Mouse (Mus musculus): Measurements from ENCODE around the gene Dll4. TPM values are rescaled to one million over a fixed set of nuclear protein-coding genes. Genes with fewer than 3 reads are reported as not detected.

Dll4 gene
- polyA plus RNA-seq, 1 experiment from 2014 or later: 5.8 TPM

- Histone ChIP-seq H3K4me2 (replicated peaks) (no peak overlapping the region), H3K9ac (no peak overlapping the region), H3K27ac (replicated peaks) (no peak overlapping the region), H3K4me3 (replicated peaks) (no peak overlapping the region), H3K4me1 (no peaks in the 10 kb centered on the region), H3K9me3 (replicated peaks) (no peaks in the 10 kb centered on the region), H3K27me3 (0 out of 2 replicates have a peak, but pooled peaks cover 2% of the 10 kb centered on the region), H3K36me3 (no peaks in the 10 kb centered on the region)
- no peak for ATAC-seq (ENCODE audit: insufficient number of reproducible peaks, low FRiP score, low TSS enrichment, low read depth)
- 31% methylated on average over 2 of the region's 2 CpGs for WGBS
Observed at GRCm38 (mm10) chr2:119312380-119312958, 13.1 kb upstream of the Dll4 start.

- ATAC-seq (ENCODE audit: insufficient number of reproducible peaks, low FRiP score, low TSS enrichment, low read depth): no peak
- Histone ChIP-seq H3K4me3 (replicated peaks) (no peak overlapping the region), H3K27ac (replicated peaks) (no peak overlapping the region), H3K9ac (no peak overlapping the region), H3K4me2 (replicated peaks) (no peak overlapping the region), H3K9me3 (replicated peaks) (no peaks in the 10 kb centered on the region), H3K4me1 (no peaks in the 10 kb centered on the region), H3K27me3 (0 out of 2 replicates have a peak, but pooled peaks cover 2% of the 10 kb centered on the region), H3K36me3 (no peaks in the 10 kb centered on the region)
- WGBS: 17% methylated on average over 10 of the region's 10 CpGs
Observed at GRCm38 (mm10) chr2:119313780-119314479, 11.7 kb upstream of the Dll4 start.

GRCm38 (mm10) chr2:119314742-119315310 lies 10.8 kb upstream of the Dll4 start:
- no peaks in the 10 kb centered on the region for H3K4me1 ChIP-seq
- 62% methylated on average over 12 of the region's 12 CpGs for WGBS
- 0 out of 2 replicates have a peak, but pooled peaks cover 2% of the 10 kb centered on the region for H3K27me3 ChIP-seq
- H3K27ac ChIP-seq (replicated peaks): no peak overlapping the region
- no peak overlapping the region for H3K4me3 ChIP-seq (replicated peaks)
- H3K9me3 ChIP-seq (replicated peaks): no peaks in the 10 kb centered on the region
- ATAC-seq (ENCODE audit: insufficient number of reproducible peaks, low FRiP score, low TSS enrichment, low read depth): no peak
- no peak overlapping the region for H3K4me2 ChIP-seq (replicated peaks)
- no peaks in the 10 kb centered on the region for H3K36me3 ChIP-seq
- no peak overlapping the region for H3K9ac ChIP-seq

- Histone ChIP-seq H3K9me3 (replicated peaks) (no peaks in the 10 kb centered on the region), H3K4me2 (replicated peaks) (no peak overlapping the region), H3K36me3 (no peaks in the 10 kb centered on the region), H3K4me3 (replicated peaks) (no peak overlapping the region), H3K27me3 (peaks cover 34% of the 10 kb centered on the region), H3K9ac (no peak overlapping the region), H3K27ac (replicated peaks) (no peak overlapping the region), H3K4me1 (peaks cover 20% of the 10 kb centered on the region)
- no peak for ATAC-seq (ENCODE audit: insufficient number of reproducible peaks, low FRiP score, low TSS enrichment, low read depth)
- 71% methylated on average over 3 of the region's 3 CpGs for WGBS
Observed at GRCm38 (mm10) chr2:119318043-119318710, 7.4 kb upstream of the Dll4 start.

- Histone ChIP-seq H3K4me3 (replicated peaks) (no peak overlapping the region), H3K4me2 (replicated peaks) (no peak overlapping the region), H3K9ac (no peak overlapping the region), H3K27ac (replicated peaks) (no peak overlapping the region), H3K9me3 (replicated peaks) (no peaks in the 10 kb centered on the region), H3K4me1 (peaks cover 41% of the 10 kb centered on the region), H3K27me3 (peaks cover 55% of the 10 kb centered on the region), H3K36me3 (no peaks in the 10 kb centered on the region)
- ATAC-seq (ENCODE audit: insufficient number of reproducible peaks, low FRiP score, low TSS enrichment, low read depth): no peak
- WGBS: 66% methylated on average over 8 of the region's 8 CpGs
Observed at GRCm38 (mm10) chr2:119320571-119320970, 5.0 kb upstream of the Dll4 start.

GRCm38 (mm10) chr2:119321771-119322586 lies 3.6 kb upstream of the Dll4 start:
- Histone ChIP-seq H3K4me1 (peaks cover 55% of the 10 kb centered on the region), H3K27ac (replicated peaks) (no peak overlapping the region)

GRCm38 (mm10) chr2:119322587-119323300 lies 2.8 kb upstream of the Dll4 start:
- Histone ChIP-seq H3K9me3 (replicated peaks) (no peaks in the 10 kb centered on the region), H3K4me3 (replicated peaks) (peak overlapping the region; percentile 40), H3K4me2 (replicated peaks) (peak overlapping the region; percentile 75), H3K36me3 (no peaks in the 10 kb centered on the region), H3K27ac (replicated peaks) (no peak overlapping the region), H3K9ac (peak overlapping the region; percentile 13; the same call in 1 of the 2 replicates), H3K27me3 (peaks cover 77% of the 10 kb centered on the region), H3K4me1 (peaks cover 58% of the 10 kb centered on the region)
- ATAC-seq (ENCODE audit: insufficient number of reproducible peaks, low FRiP score, low TSS enrichment, low read depth): peak; percentile 69
- 8% methylated on average over 39 of the region's 39 CpGs for WGBS

More at GRCm38 (mm10) chr2:119321771-119322586, 3.6 kb upstream of the Dll4 start:
- 4% methylated on average over 48 of the region's 48 CpGs for whole genome bisulfite sequencing
- Histone ChIP-seq H3K36me3 (no peaks in the 10 kb centered on the region), H3K27me3 (peaks cover 69% of the 10 kb centered on the region), H3K9me3 (replicated peaks) (no peaks in the 10 kb centered on the region), H3K4me3 (replicated peaks) (peak overlapping the region; percentile 40), H3K9ac (peak overlapping the region; percentile 13; the same call in 1 of the 2 replicates), H3K4me2 (replicated peaks) (peak overlapping the region; percentile 75)
- no peak; the same call in 1 of the 2 replicates for ATAC-seq (ENCODE audit: insufficient number of reproducible peaks, low FRiP score, low TSS enrichment, low read depth)

GRCm38 (mm10) chr2:119323866-119324575 lies 1.6 kb upstream of the Dll4 start:
- H3K27me3 ChIP-seq: peaks cover 89% of the 10 kb centered on the region
- no peak overlapping the region for H3K27ac ChIP-seq (replicated peaks)
- H3K36me3 ChIP-seq: no peaks in the 10 kb centered on the region
- H3K4me3 ChIP-seq (replicated peaks): peak overlapping the region; percentile 47
- ATAC-seq (ENCODE audit: insufficient number of reproducible peaks, low FRiP score, low TSS enrichment, low read depth): no peak
- H3K4me1 ChIP-seq: peaks cover 58% of the 10 kb centered on the region
- 9% methylated on average over 32 of the region's 32 CpGs for WGBS
- no peaks in the 10 kb centered on the region for H3K9me3 ChIP-seq (replicated peaks)
- no peak overlapping the region for H3K9ac ChIP-seq
- H3K4me2 ChIP-seq (replicated peaks): peak overlapping the region; percentile 85

GRCm38 (mm10) chr2:119324576-119325318 lies 837 bp upstream of the Dll4 start:
- no peak overlapping the region for H3K9ac ChIP-seq
- peaks cover 95% of the 10 kb centered on the region for H3K27me3 ChIP-seq
- under 1% methylated on average over 32 of the region's 32 CpGs for WGBS
- H3K9me3 ChIP-seq (replicated peaks): no peaks in the 10 kb centered on the region
- ATAC-seq (ENCODE audit: insufficient number of reproducible peaks, low FRiP score, low TSS enrichment, low read depth): peak; percentile 22; the same call in 1 of the 2 replicates
- no peak overlapping the region for H3K27ac ChIP-seq (replicated peaks)
- H3K4me3 ChIP-seq (replicated peaks): peak overlapping the region; percentile 47
- no peaks in the 10 kb centered on the region for H3K36me3 ChIP-seq
- peak overlapping the region; percentile 85 for H3K4me2 ChIP-seq (replicated peaks)
- peaks cover 58% of the 10 kb centered on the region for H3K4me1 ChIP-seq
